Comparison of ENCODE assay signal across 8 mouse cellular contexts in genomic region chr2:35131991-35132661, GRCm38 (mm10). TPM values are rescaled to one million over a fixed set of nuclear protein-coding genes. Genes with fewer than 3 reads are reported as not detected.
DNase-seq lines count a peak whose midpoint lies in the region; ATAC-seq and TF ChIP-seq lines count a peak whose summit lies in the region.

No protein-coding gene starts in this region.

- H3K27me3 ChIP-seq in heart, embryonic 15.5 days, result no peaks in the 10 kb centered on the region
- H3K27me3 ChIP-seq in liver, embryonic 14.5 days (ENCODE audit: control insufficient read depth, insufficient read depth, low read length), result no peaks in the 10 kb centered on the region
- H3K27me3 ChIP-seq in neural tube, embryonic 11.5 days (ENCODE audit: control insufficient read depth, insufficient read depth, low read length), result no peaks in the 10 kb centered on the region
- no peaks in the 10 kb centered on the region for H3K27me3 ChIP-seq in stomach, postnatal 0 days (ENCODE audit: control insufficient read depth, insufficient read depth, low read length)

- H3K4me2 ChIP-seq in heart, embryonic 15.5 days, result peak overlapping the region; percentile 82
- peak overlapping the region; percentile 87 for H3K4me2 ChIP-seq in liver, embryonic 14.5 days (ENCODE audit: low read depth)
- peak overlapping the region; percentile 64 for H3K4me2 ChIP-seq in neural tube, embryonic 11.5 days (ENCODE audit: low read depth)
- peak overlapping the region; percentile 61 for H3K4me2 ChIP-seq in stomach, postnatal 0 days (replicated peaks; ENCODE audit: low read depth)

- H3K36me3 ChIP-seq in heart, embryonic 15.5 days, result peaks cover 29% of the 10 kb centered on the region
- H3K36me3 ChIP-seq in liver, embryonic 14.5 days (replicated peaks; ENCODE audit: control insufficient read depth, insufficient read depth, low read depth), result peaks cover 2% of the 10 kb centered on the region
- H3K36me3 ChIP-seq in neural tube, embryonic 11.5 days (ENCODE audit: control insufficient read depth, insufficient read depth, low read length), result no peaks in the 10 kb centered on the region
- 0 out of 2 replicates have a peak, but pooled peaks cover 2% of the 10 kb centered on the region for H3K36me3 ChIP-seq in stomach, postnatal 0 days (ENCODE audit: control insufficient read depth, insufficient read depth, low read length)

- TF ChIP-seq EP300 in liver, embryonic 14.5 days (IDR thresholded peaks at IDR 0.05; ENCODE audit: low read depth), result no peak
- no peak for TF ChIP-seq EP300 in stomach, postnatal 0 days (optimal IDR thresholded peaks at IDR 0.05)

- TF ChIP-seq CTCF in liver, embryonic 14.5 days (IDR thresholded peaks at IDR 0.05; ENCODE audit: low read depth), result peak; percentile 28; the same call in 1 of the 2 replicates
- TF ChIP-seq CTCF in stomach, postnatal 0 days (IDR thresholded peaks at IDR 0.05; ENCODE audit: low read depth), result peak; percentile 46

- 0% methylated on average over 21 of the region's 21 CpGs for WGBS in heart, embryonic 15.5 days
- WGBS in liver, embryonic 14.5 days (ENCODE audit: insufficient replicate concordance), result under 1% methylated on average over 21 of the region's 21 CpGs
- 0% methylated on average over 21 of the region's 21 CpGs for WGBS in neural tube, embryonic 11.5 days
- 1% methylated on average over 21 of the region's 21 CpGs for WGBS in stomach, postnatal 0 days

- peaks cover 19% of the 10 kb centered on the region for H3K4me1 ChIP-seq in heart, embryonic 15.5 days (replicated peaks)
- H3K4me1 ChIP-seq in liver, embryonic 14.5 days (replicated peaks; ENCODE audit: control insufficient read depth in 2 of 2, insufficient read depth in 2 of 2, low read length in 1 of 2), result peaks cover 7 to 9% of the 10 kb centered on the region in 2 experiments
- H3K4me1 ChIP-seq in neural tube, embryonic 11.5 days (ENCODE audit: control insufficient read depth, insufficient read depth, low read length), result peaks cover 5% of the 10 kb centered on the region; the same call in 1 of the 2 replicates
- no peaks in the 10 kb centered on the region for H3K4me1 ChIP-seq in stomach, postnatal 0 days (replicated peaks; ENCODE audit: control insufficient read depth, insufficient read depth)

- no peaks in the 10 kb centered on the region for H3K9me3 ChIP-seq in heart, embryonic 15.5 days (replicated peaks)
- no peaks in the 10 kb centered on the region for H3K9me3 ChIP-seq in liver, embryonic 14.5 days (ENCODE audit: control insufficient read depth, low read length)
- no peaks in the 10 kb centered on the region for H3K9me3 ChIP-seq in neural tube, embryonic 11.5 days (ENCODE audit: control insufficient read depth, low read length)
- H3K9me3 ChIP-seq in stomach, postnatal 0 days (ENCODE audit: control insufficient read depth, low read length), result no peaks in the 10 kb centered on the region

- ATAC-seq in CD4-positive, CD25-positive, alpha-beta regulatory T cell, adult 4 months, result peak; percentile 99
- ATAC-seq in heart, embryonic 15.5 days (replicated peaks; ENCODE audit: insufficient number of reproducible peaks, insufficient read depth, low FRiP score, low read depth), result peak; percentile 99
- peak; percentile 98 for ATAC-seq in liver, embryonic 14.5 days (ENCODE audit: insufficient read depth)
- ATAC-seq in neural tube, embryonic 11.5 days (ENCODE audit: insufficient read depth, low FRiP score, low TSS enrichment), result peak; percentile 92
- ATAC-seq in stomach, postnatal 0 days (ENCODE audit: low FRiP score, low TSS enrichment), result peak; percentile 100

- DNase-seq in c-Kit-negative CD71-positive TER-119-positive erythroid progenitor cells, embryonic 14.5 days (ENCODE audit: low read depth, low spot score), result peak; percentile 78
- DNase-seq in fibroblast of lung, adult 2 months (ENCODE audit: low read depth), result peak; percentile 98
- peak; percentile 98 to 99 for DNase-seq in kidney, postnatal 25 days
- peak; percentile 84 to 87 (median 84) for DNase-seq in liver, embryonic 14.5 days (ENCODE audit: low read depth in 3 of 3, low spot score in 3 of 3)
- peak; percentile 95 for DNase-seq in neural tube, embryonic 11.5 days (ENCODE audit: low spot score)
- peak; percentile 94 for DNase-seq in stomach, postnatal 0 days (ENCODE audit: low spot score)

- H3K9ac ChIP-seq in heart, embryonic 15.5 days, result peak overlapping the region; percentile 59
- H3K9ac ChIP-seq in liver, embryonic 14.5 days (replicated peaks), result peak overlapping the region; percentile 73
- H3K9ac ChIP-seq in neural tube, embryonic 11.5 days (ENCODE audit: low read length), result peak overlapping the region; percentile 56
- peak overlapping the region; percentile 52 for H3K9ac ChIP-seq in stomach, postnatal 0 days (ENCODE audit: low read length)

- H3K27ac ChIP-seq in heart, embryonic 15.5 days, result peak overlapping the region; percentile 83
- H3K27ac ChIP-seq in liver, embryonic 14.5 days, result peak overlapping the region; percentile 45
- peak overlapping the region; percentile 17; the same call in 1 of the 2 replicates for H3K27ac ChIP-seq in neural tube, embryonic 11.5 days (ENCODE audit: low read depth, low read length)
- peak overlapping the region; percentile 84 for H3K27ac ChIP-seq in stomach, postnatal 0 days (replicated peaks)

- H3K4me3 ChIP-seq in heart, embryonic 15.5 days, result peak overlapping the region; percentile 55
- peak overlapping the region; percentile 66 to 78 for H3K4me3 ChIP-seq in liver, embryonic 14.5 days (ENCODE audit: insufficient read depth in 1 of 2, low read depth in 2 of 2, low read length in 2 of 2)
- H3K4me3 ChIP-seq in neural tube, embryonic 11.5 days (ENCODE audit: low read depth, low read length), result peak overlapping the region; percentile 40
- H3K4me3 ChIP-seq in stomach, postnatal 0 days (ENCODE audit: low read depth, low read length), result peak overlapping the region; percentile 48

RNA-seq across cellular contexts. Expression of gene Cntrl, which starts 22.8 kb away (rescaled TPM):
- 100 to 1,000 TPM; 161 to 175 TPM for polyA plus RNA-seq in CD4-positive, CD25-positive, alpha-beta regulatory T cell, adult 4 months (2017; shearing (Covaris generic))
- 14.4 and 18.0 TPM in 2 replicates for polyA plus RNA-seq in heart, embryonic 15.5 days (2015; fragmentation: Nextera tagmentation; extraction: Ambion mirVana)
- polyA plus RNA-seq in liver, embryonic 14.5 days (2012; rRNA removed), result 7.6 and 12.0 TPM in 2 replicates
- 8.0 and 9.8 TPM in 2 replicates for polyA plus RNA-seq in liver, embryonic 14.5 days (2014; fragmentation: Nextera tagmentation; extraction: Ambion mirVana)
- 21.9 and 24.3 TPM in 2 replicates for polyA plus RNA-seq in neural tube, embryonic 11.5 days (2014; fragmentation: Nextera tagmentation; extraction: Ambion mirVana)
- 7.3 and 8.0 TPM in 2 replicates for polyA plus RNA-seq in stomach, postnatal 0 days (2015; fragmentation: Nextera tagmentation; extraction: Ambion mirVana)

RNA-seq across cellular contexts. Expression of gene AI182371, which starts 30.8 kb away (rescaled TPM):
- under 1 TPM; 0.73 to 0.87 TPM for polyA plus RNA-seq in CD4-positive, CD25-positive, alpha-beta regulatory T cell, adult 4 months (2017; shearing (Covaris generic))
- 0.19 and 0.58 TPM in 2 replicates for polyA plus RNA-seq in heart, embryonic 15.5 days (2015; fragmentation: Nextera tagmentation; extraction: Ambion mirVana)
- 10.5 and 16.5 TPM in 2 replicates for polyA plus RNA-seq in liver, embryonic 14.5 days (2012; rRNA removed)
- 7.5 and 8.6 TPM in 2 replicates for polyA plus RNA-seq in liver, embryonic 14.5 days (2014; fragmentation: Nextera tagmentation; extraction: Ambion mirVana)
- 0.18 TPM in 1 of 2 replicates, not detected in the other for polyA plus RNA-seq in neural tube, embryonic 11.5 days (2014; fragmentation: Nextera tagmentation; extraction: Ambion mirVana)
- 0.15 and 0.25 TPM in 2 replicates for polyA plus RNA-seq in stomach, postnatal 0 days (2015; fragmentation: Nextera tagmentation; extraction: Ambion mirVana)

Comparison
In these comparisons a context has a peak if more than half of its experiments do, and no peak if none do; other contexts are left out.
1. Peak in every context shown above with its lines: DNase-seq, ATAC-seq, H3K4me3 ChIP-seq and H3K27ac ChIP-seq.
2. H3K27ac ChIP-seq: peak in every context shown above with its lines; median percentile 84 in stomach, postnatal 0 days; 83 in heart, embryonic 15.5 days; 45 in liver, embryonic 14.5 days; 17 in neural tube, embryonic 11.5 days.